Mouse (Mus musculus): ENCODE measurements around the gene Zc3h14. TPM values are rescaled to one million over a fixed set of nuclear protein-coding genes. Genes with fewer than 3 reads are reported as not detected.

Gene Zc3h14
- polyA plus RNA-seq, 1 experiment from 2014 or later, result 179 TPM

Other genes starting within 250 kb of the Zc3h14 start
- gene Kcnk10, start 168.7 kb upstream of the Zc3h14 start, polyA plus RNA-seq (2014; fragmentation: Nextera tagmentation; extraction: Ambion mirVana), result 38.5 and 39.2 TPM in 2 replicates
- 26.0 and 26.6 TPM in 2 replicates for gene Spata7, start 118.8 kb upstream of the Zc3h14 start, polyA plus RNA-seq (2014; fragmentation: Nextera tagmentation; extraction: Ambion mirVana)
- 12.0 and 12.8 TPM in 2 replicates for gene Ptpn21, start 9.6 kb upstream of the Zc3h14 start, polyA plus RNA-seq (2014; fragmentation: Nextera tagmentation; extraction: Ambion mirVana)
- 30.8 and 34.9 TPM in 2 replicates for gene Eml5, start 154.5 kb downstream of the Zc3h14 start, polyA plus RNA-seq (2014; fragmentation: Nextera tagmentation; extraction: Ambion mirVana)
- 47.7 and 48.3 TPM in 2 replicates for gene Ttc8, start 173.6 kb downstream of the Zc3h14 start, polyA plus RNA-seq (2014; fragmentation: Nextera tagmentation; extraction: Ambion mirVana)

Data from forebrain, embryonic 11.5 days (tissue).